Comparison of ENCODE assay signal across 7 mouse cellular contexts in the genomic region with DNA sequence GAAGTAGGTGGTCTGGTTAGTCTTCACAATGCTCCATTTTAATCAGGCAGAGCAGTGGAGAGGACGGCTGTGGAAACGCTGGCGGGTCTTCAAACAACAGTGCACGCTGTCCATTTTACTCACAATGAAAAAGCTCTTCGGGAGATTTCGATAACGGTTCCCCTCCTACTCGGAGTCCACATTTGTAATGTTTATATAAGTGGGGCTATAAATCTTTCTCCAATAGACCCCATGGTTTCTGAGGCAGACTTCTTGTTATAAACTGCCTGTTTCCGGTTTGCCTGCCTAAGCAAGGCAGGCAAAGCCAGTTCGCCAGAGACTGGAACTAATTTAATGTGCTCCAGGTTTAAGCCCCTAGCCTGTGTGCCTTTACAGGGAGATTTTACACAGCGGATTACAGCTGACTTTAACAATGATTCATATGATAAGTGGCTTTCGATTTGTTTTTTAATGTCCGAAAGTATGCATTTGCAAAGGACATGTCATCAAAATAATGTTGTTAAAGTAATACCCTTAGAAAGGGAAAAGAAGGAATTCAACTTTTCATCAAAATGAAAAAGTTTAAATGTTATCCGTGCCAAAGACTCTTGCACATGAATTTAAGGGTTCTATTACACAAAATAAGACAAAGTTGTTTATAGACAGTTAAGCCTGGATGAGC.
A peak's percentile ranks its signal among the peaks of the same experiment; 100 is the strongest.
DNase-seq lines count a peak whose midpoint lies in the region; ATAC-seq lines count a peak whose summit lies in the region.

No protein-coding gene starts in this region.

- H3K4me2 ChIP-seq in midbrain, embryonic 11.5 days, result peak overlapping the region; percentile 1; the same call in 1 of the 2 replicates
- no peak overlapping the region for H3K4me2 ChIP-seq in liver, embryonic 11.5 days

- no peaks in the 10 kb centered on the region for H3K9me3 ChIP-seq in midbrain, embryonic 11.5 days (ENCODE audit: control insufficient read depth, low read length)
- no peaks in the 10 kb centered on the region for H3K9me3 ChIP-seq in liver, embryonic 11.5 days (ENCODE audit: control insufficient read depth, low read length)

- no peaks in the 10 kb centered on the region for H3K36me3 ChIP-seq in midbrain, embryonic 11.5 days (ENCODE audit: control insufficient read depth, insufficient read depth, low read length)
- H3K36me3 ChIP-seq in liver, embryonic 11.5 days (ENCODE audit: control insufficient read depth, insufficient read depth, low read length), result no peaks in the 10 kb centered on the region

- H3K9ac ChIP-seq in midbrain, embryonic 11.5 days (ENCODE audit: low read length), result no peak overlapping the region
- H3K9ac ChIP-seq in liver, embryonic 11.5 days (ENCODE audit: low read depth, low read length), result no peak overlapping the region

- H3K27ac ChIP-seq in midbrain, embryonic 11.5 days (ENCODE audit: low read depth, low read length), result no peak overlapping the region
- H3K27ac ChIP-seq in liver, embryonic 11.5 days (ENCODE audit: low read depth, low read length), result no peak overlapping the region

- WGBS in midbrain, embryonic 11.5 days, result 36% methylated on average over 14 of the region's 14 CpGs
- 62% methylated on average over 14 of the region's 14 CpGs for WGBS in liver, embryonic 11.5 days

- no peaks in the 10 kb centered on the region; the same call in 1 of the 2 replicates for H3K27me3 ChIP-seq in midbrain, embryonic 11.5 days (ENCODE audit: control insufficient read depth, insufficient read depth, low read length)
- H3K27me3 ChIP-seq in liver, embryonic 11.5 days (replicated peaks; ENCODE audit: control insufficient read depth, insufficient read depth, low read length), result no peaks in the 10 kb centered on the region

- no peak overlapping the region for H3K4me3 ChIP-seq in midbrain, embryonic 11.5 days (ENCODE audit: low read depth, low read length)
- no peak overlapping the region for H3K4me3 ChIP-seq in liver, embryonic 11.5 days (ENCODE audit: low read depth, low read length)

- no peaks in the 10 kb centered on the region for H3K4me1 ChIP-seq in midbrain, embryonic 11.5 days (ENCODE audit: control insufficient read depth, insufficient read depth, low read length)
- no peaks in the 10 kb centered on the region for H3K4me1 ChIP-seq in liver, embryonic 11.5 days (replicated peaks; ENCODE audit: control insufficient read depth, insufficient read depth, low read length)

- peak; percentile 37 to 60; a peak in 3 of 4 replicates for ATAC-seq in hematopoietic stem cell, adult 5-6 weeks (replicated peaks in 1 of 2; ENCODE audit: insufficient read depth in 1 of 2, low FRiP score in 2 of 2, low TSS enrichment in 1 of 2, low read depth in 1 of 2, poor library complexity in 2 of 2, severe bottlenecking in 2 of 2)
- peak; percentile 52; the same call in 1 of the 2 replicates for ATAC-seq in midbrain, embryonic 11.5 days (ENCODE audit: low FRiP score)
- no peak for ATAC-seq in liver, embryonic 11.5 days (replicated peaks; ENCODE audit: low FRiP score)

- peak; percentile 86 for DNase-seq in NIH3T3 (ENCODE audit: low read depth)
- DNase-seq in embryo, embryonic 10 days (ENCODE audit: low spot score), result peak; percentile 74
- peak; percentile 89 for DNase-seq in midbrain, embryonic 11.5 days (ENCODE audit: low spot score, missing footprints)
- no peak for DNase-seq in liver, embryonic 11.5 days (ENCODE audit: low spot score)
- DNase-seq in heart, postnatal 4 days, result no peak
- DNase-seq in c-Kit-positive CD71-positive TER-119-positive erythroid progenitor cells, embryonic 14.5 days (ENCODE audit: low spot score), result no peak

Comparison
In these comparisons a context has a peak if more than half of its experiments do, and no peak if none do; other contexts are left out.
1. DNase-seq: peak in NIH3T3 (single experiment), embryo, embryonic 10 days (single experiment) and midbrain, embryonic 11.5 days (single experiment); none in liver, embryonic 11.5 days (single experiment), heart, postnatal 4 days (single experiment) and c-Kit-positive CD71-positive TER-119-positive erythroid progenitor cells, embryonic 14.5 days (single experiment).